Comparison of ENCODE assay signal across 8 mouse cellular contexts in the genomic region with DNA sequence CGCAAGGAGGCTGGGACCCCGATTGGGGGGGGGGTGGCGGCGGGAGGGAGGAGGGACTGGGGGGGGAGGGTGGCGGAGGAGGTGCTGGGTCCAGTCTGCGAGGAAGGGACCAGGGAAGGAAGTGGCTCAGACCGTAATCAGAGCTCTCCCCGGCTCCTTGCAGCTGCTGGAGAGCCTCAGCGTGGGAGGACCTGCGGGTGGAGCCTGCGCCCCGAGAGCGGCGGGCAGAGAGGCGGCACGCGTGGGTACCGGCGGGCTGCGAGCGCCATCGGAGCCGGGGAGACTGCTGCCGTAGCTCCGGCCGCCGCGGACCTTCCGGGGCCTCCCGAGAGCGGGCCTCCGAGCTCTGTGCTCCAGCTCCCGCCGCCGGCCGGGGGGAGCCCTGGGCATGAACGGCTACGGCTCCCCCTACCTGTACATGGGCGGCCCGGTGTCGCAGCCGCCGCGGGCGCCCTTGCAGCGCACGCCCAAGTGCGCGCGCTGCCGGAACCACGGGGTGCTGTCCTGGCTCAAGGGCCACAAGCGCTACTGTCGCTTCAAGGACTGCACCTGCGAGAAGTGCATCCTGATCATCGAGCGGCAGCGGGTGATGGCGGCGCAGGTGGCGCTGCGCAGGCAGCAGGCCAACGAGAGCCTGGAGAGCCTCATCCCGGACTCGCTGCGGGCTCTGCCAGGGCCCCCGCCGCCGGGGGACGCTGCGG. TPM values are rescaled to one million over a fixed set of nuclear protein-coding genes. Genes with fewer than 3 reads are reported as not detected.
A peak's percentile ranks its signal among the peaks of the same experiment; 100 is the strongest.
DNase-seq lines count a peak whose midpoint lies in the region; ATAC-seq and TF ChIP-seq lines count a peak whose summit lies in the region.

No protein-coding gene starts in this region.

- peak; percentile 20 for DNase-seq in adrenal gland, adult 2 months
- no peak for DNase-seq in adrenal gland, adult 8-10 months
- DNase-seq in lung, embryonic 14.5 days: no peak
- DNase-seq in lung, postnatal 14 days: no peak
- no peak for DNase-seq in ovary, postnatal 14 days (ENCODE audit: low spot score)

- peak overlapping the region; percentile 35 for H3K4me3 ChIP-seq in lung, embryonic 14.5 days (ENCODE audit: low read depth, low read length)
- peak overlapping the region; percentile 16 for H3K4me3 ChIP-seq in hindbrain, embryonic 15.5 days
- peak overlapping the region; percentile 40 for H3K4me3 ChIP-seq in midbrain, embryonic 13.5 days (replicated peaks)

- no peaks in the 10 kb centered on the region for H3K9me3 ChIP-seq in lung, embryonic 14.5 days (ENCODE audit: low read depth, low read length)
- H3K9me3 ChIP-seq in hindbrain, embryonic 15.5 days: no peaks in the 10 kb centered on the region
- H3K9me3 ChIP-seq in midbrain, embryonic 13.5 days: no peaks in the 10 kb centered on the region

- 1% methylated on average over 60 of the region's 71 CpGs for WGBS in lung, embryonic 14.5 days
- 0% methylated on average over 67 of the region's 71 CpGs for WGBS in hindbrain, embryonic 15.5 days
- WGBS in midbrain, embryonic 13.5 days: under 1% methylated on average over 60 of the region's 71 CpGs

- 0 out of 2 replicates have a peak overlapping the region, but pooled peaks have one; percentile 6 for H3K9ac ChIP-seq in lung, embryonic 14.5 days
- no peak overlapping the region for H3K9ac ChIP-seq in hindbrain, embryonic 15.5 days
- H3K9ac ChIP-seq in midbrain, embryonic 13.5 days (replicated peaks): peak overlapping the region; percentile 51

- no peak overlapping the region for H3K27ac ChIP-seq in lung, embryonic 14.5 days (ENCODE audit: low read depth)
- H3K27ac ChIP-seq in hindbrain, embryonic 15.5 days (replicated peaks): no peak overlapping the region
- H3K27ac ChIP-seq in midbrain, embryonic 13.5 days: no peak overlapping the region

- TF ChIP-seq CTCF in lung, embryonic 14.5 days (IDR thresholded peaks at IDR 0.05; ENCODE audit: low read depth): no peak

- H3K36me3 ChIP-seq in lung, embryonic 14.5 days (ENCODE audit: insufficient read depth): no peaks in the 10 kb centered on the region
- H3K36me3 ChIP-seq in hindbrain, embryonic 15.5 days: no peaks in the 10 kb centered on the region
- H3K36me3 ChIP-seq in midbrain, embryonic 13.5 days: no peaks in the 10 kb centered on the region

- H3K4me2 ChIP-seq in lung, embryonic 14.5 days: peak overlapping the region; percentile 60
- peak overlapping the region; percentile 48 for H3K4me2 ChIP-seq in hindbrain, embryonic 15.5 days
- H3K4me2 ChIP-seq in midbrain, embryonic 13.5 days (replicated peaks): peak overlapping the region; percentile 59

- no peaks in the 10 kb centered on the region for H3K4me1 ChIP-seq in lung, embryonic 14.5 days (ENCODE audit: insufficient read depth)
- H3K4me1 ChIP-seq in hindbrain, embryonic 15.5 days (replicated peaks): peaks cover 21% of the 10 kb centered on the region
- peaks cover 24% of the 10 kb centered on the region for H3K4me1 ChIP-seq in midbrain, embryonic 13.5 days (replicated peaks)

- peak; percentile 59 for ATAC-seq in lung, embryonic 14.5 days (ENCODE audit: insufficient read depth)
- no peak for ATAC-seq in hindbrain, embryonic 15.5 days (ENCODE audit: low FRiP score, low read depth)
- ATAC-seq in midbrain, embryonic 13.5 days: peak; percentile 41
- no peak for ATAC-seq in activated CD4-positive, CD25-positive, alpha-beta regulatory T cell, adult 4 months

- H3K27me3 ChIP-seq in lung, embryonic 14.5 days (ENCODE audit: insufficient read depth, low read length): peaks cover 97% of the 10 kb centered on the region
- peaks cover 87% of the 10 kb centered on the region for H3K27me3 ChIP-seq in hindbrain, embryonic 15.5 days
- peaks cover 98% of the 10 kb centered on the region for H3K27me3 ChIP-seq in midbrain, embryonic 13.5 days

RNA-seq across cellular contexts. Expression of a gene that starts 0.5 kb away (rescaled TPM):
- not detected for total RNA-seq in adrenal gland, adult 2 months (2021)
- polyA plus RNA-seq in adrenal gland, adult 2 months (2012; rRNA removed): not detected in 2 replicates
- total RNA-seq in adrenal gland, adult 8-10 months (2022): not detected
- 0.35 and 0.49 TPM in 2 replicates for polyA plus RNA-seq in lung, embryonic 14.5 days (2014; fragmentation: Nextera tagmentation; extraction: Ambion mirVana)
- 0.38 and 0.49 TPM in 2 replicates for polyA plus RNA-seq in hindbrain, embryonic 15.5 days (2015; fragmentation: Nextera tagmentation; extraction: Ambion mirVana)
- 0.48 and 1.5 TPM in 2 replicates for polyA plus RNA-seq in midbrain, embryonic 13.5 days (2015; fragmentation: Nextera tagmentation; extraction: Ambion mirVana)
- not detected for polyA plus RNA-seq in activated CD4-positive, CD25-positive, alpha-beta regulatory T cell, adult 4 months (2017; shearing (Covaris generic))

Comparison
In these comparisons a context has a peak if more than half of its experiments do, and no peak if none do; other contexts are left out.
1. ATAC-seq: peak in lung, embryonic 14.5 days (single experiment) and midbrain, embryonic 13.5 days (single experiment); none in hindbrain, embryonic 15.5 days (single experiment) and activated CD4-positive, CD25-positive, alpha-beta regulatory T cell, adult 4 months (single experiment).
2. Peak in every context shown above with its lines, with median percentiles within 50 percentile points of each other: H3K4me2 ChIP-seq and H3K4me3 ChIP-seq.